Mouse (Mus musculus): ENCODE data around the gene Lilra5. TPM values are rescaled to one million over a fixed set of nuclear protein-coding genes. Genes with fewer than 3 reads are reported as not detected.
"Not testable (repeated sequence)": the region's sequence is repeated elsewhere in the genome, so short reads cannot be mapped to it uniquely, and the experiment has no call there.

The Lilra5 gene
- polyA plus RNA-seq, 1 experiment from 2014 or later = not detected

DNA sequence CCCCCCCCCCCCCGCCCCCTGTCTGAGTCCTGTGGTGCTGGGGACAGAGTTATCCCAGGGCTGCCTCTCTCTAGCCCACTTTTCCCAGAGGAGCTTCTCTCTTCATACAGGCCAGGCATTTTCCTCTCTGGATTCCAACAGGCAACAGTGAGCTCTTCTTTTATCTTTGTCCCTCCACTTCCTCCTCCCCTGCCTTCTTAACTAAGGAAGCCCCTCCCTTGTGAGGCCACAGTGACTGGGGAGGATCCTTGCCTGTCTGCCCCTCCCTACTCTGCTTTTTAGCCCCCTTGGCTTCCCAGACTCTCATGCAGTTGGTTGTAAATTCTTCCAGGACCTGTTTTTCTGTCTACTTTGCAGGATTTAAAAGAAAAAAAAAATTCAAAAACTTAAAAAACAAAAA lies 18.5 kb downstream of the Lilra5 start:
- not testable (repeated sequence) for ATAC-seq; H3K9me3 ChIP-seq (replicated peaks; ENCODE audit: control insufficient read depth, low read length); DNase-seq (ENCODE audit: low spot score); H3K36me3 ChIP-seq (ENCODE audit: control insufficient read depth, insufficient read depth, low read length); H3K27ac ChIP-seq (ENCODE audit: low read depth, low read length); H3K9ac ChIP-seq (ENCODE audit: low read length); H3K4me2 ChIP-seq (ENCODE audit: low read length); H3K4me3 ChIP-seq (ENCODE audit: low read depth, low read length); H3K27me3 ChIP-seq (replicated peaks; ENCODE audit: control insufficient read depth, insufficient read depth, low read length); H3K4me1 ChIP-seq (ENCODE audit: control insufficient read depth, insufficient read depth, low read length)
- WGBS = no CpG with 5 or more reads among the region's 1 CpGs

DNA sequence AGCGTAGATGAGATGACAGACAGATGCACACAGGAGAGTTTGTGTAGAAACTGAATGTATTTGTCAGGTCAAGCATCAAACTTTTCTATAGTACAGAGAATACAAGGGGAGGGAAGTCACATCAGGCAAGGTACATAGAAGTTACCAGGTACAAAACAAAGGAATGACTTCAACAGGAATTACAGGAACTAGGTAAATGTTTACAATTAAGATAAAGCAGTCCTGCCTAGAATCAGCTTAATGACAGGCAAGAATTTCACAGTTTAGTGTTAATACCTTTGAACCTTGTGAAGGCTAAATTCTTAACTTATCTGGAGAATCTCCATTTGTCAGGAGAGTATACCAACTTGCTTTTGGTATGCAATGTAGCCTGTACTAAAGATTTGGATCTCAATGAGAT lies 23.0 kb downstream of the Lilra5 start:
- WGBS = 93% methylated on average over 1 of the region's 1 CpGs
- DNase-seq (ENCODE audit: low spot score); H3K36me3 ChIP-seq (ENCODE audit: control insufficient read depth, insufficient read depth, low read length); ATAC-seq; H3K9me3 ChIP-seq (replicated peaks; ENCODE audit: control insufficient read depth, low read length); H3K4me2 ChIP-seq (ENCODE audit: low read length); H3K4me3 ChIP-seq (ENCODE audit: low read depth, low read length); H3K4me1 ChIP-seq (ENCODE audit: control insufficient read depth, insufficient read depth, low read length); H3K27ac ChIP-seq (ENCODE audit: low read depth, low read length); H3K9ac ChIP-seq (ENCODE audit: low read length); H3K27me3 ChIP-seq (replicated peaks; ENCODE audit: control insufficient read depth, insufficient read depth, low read length): not testable (repeated sequence)

DNA sequence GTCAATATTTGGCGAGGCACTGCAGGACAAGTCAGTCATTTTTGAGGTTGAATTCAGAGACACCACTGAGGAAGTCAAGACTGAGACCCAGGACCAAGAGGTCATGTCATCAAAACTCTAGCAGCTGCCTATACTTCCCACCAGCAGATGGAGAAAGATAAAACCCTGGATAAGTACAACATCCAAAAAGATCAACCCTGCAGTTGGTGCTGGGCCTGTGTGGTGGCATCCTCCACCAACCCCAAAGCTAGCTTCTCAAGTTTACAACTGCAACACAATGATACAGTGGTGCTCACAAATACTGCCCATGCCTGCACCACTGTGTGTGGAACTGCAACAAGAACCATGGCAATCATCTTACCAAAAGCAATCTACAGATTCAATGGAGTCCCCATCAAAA lies 34.6 kb downstream of the Lilra5 start:
- not testable (repeated sequence) for H3K9me3 ChIP-seq (replicated peaks; ENCODE audit: control insufficient read depth, low read length); H3K4me1 ChIP-seq (ENCODE audit: control insufficient read depth, insufficient read depth, low read length); H3K4me3 ChIP-seq (ENCODE audit: low read depth, low read length); H3K27ac ChIP-seq (ENCODE audit: low read depth, low read length); H3K27me3 ChIP-seq (replicated peaks; ENCODE audit: control insufficient read depth, insufficient read depth, low read length); H3K36me3 ChIP-seq (ENCODE audit: control insufficient read depth, insufficient read depth, low read length); H3K4me2 ChIP-seq (ENCODE audit: low read length); DNase-seq (ENCODE audit: low spot score); ATAC-seq; H3K9ac ChIP-seq (ENCODE audit: low read length)
- 69% methylated on average over 1 of the region's 1 CpGs for WGBS

DNA sequence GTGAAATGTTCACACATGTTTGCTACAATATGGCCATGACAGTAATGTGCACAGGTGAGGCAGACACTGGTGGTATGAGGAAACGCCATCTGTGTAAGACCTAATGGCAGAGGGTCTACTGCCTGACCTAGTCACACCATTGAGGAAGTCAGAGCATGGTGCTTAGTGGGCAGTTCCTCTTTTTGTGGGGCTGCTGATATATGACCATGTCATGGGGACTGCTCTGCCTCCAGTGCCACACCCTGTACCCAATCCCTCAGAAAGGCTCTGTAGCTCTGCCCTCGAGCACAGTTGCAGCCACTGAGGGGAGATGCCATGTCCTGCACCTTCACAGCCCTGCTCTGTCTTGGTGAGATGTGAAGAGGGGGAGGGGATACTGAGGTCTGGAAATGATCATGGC lies 36.3 kb downstream of the Lilra5 start:
- H3K9me3 ChIP-seq (replicated peaks; ENCODE audit: control insufficient read depth, low read length); H3K27ac ChIP-seq (ENCODE audit: low read depth, low read length); H3K27me3 ChIP-seq (replicated peaks; ENCODE audit: control insufficient read depth, insufficient read depth, low read length); H3K4me3 ChIP-seq (ENCODE audit: low read depth, low read length); H3K9ac ChIP-seq (ENCODE audit: low read length); DNase-seq (ENCODE audit: low spot score); H3K4me1 ChIP-seq (ENCODE audit: control insufficient read depth, insufficient read depth, low read length); H3K36me3 ChIP-seq (ENCODE audit: control insufficient read depth, insufficient read depth, low read length); H3K4me2 ChIP-seq (ENCODE audit: low read length); ATAC-seq: not testable (repeated sequence)
- 65% methylated on average over 2 of the region's 2 CpGs for WGBS

DNA sequence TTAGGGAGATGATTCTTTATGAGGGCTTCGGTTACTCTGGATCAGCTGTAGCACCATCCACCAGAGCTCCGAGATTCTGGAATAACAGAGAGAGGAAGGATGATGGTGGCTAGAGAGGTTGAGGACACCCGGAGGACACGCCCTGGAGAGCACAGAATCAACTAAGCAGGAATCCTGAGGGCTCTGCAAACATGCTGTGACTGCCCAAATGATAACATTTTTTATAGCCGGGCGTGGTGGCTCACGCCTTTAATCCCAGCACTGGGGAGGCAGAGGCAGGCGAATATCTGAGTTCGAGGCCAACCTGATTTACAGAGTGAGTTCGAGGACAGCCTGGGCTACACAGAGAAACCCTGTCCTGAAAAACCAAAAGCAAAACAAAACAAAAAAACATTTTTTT lies 37.9 kb downstream of the Lilra5 start:
- not testable (repeated sequence) for H3K27ac ChIP-seq (ENCODE audit: low read depth, low read length); ATAC-seq; H3K9ac ChIP-seq (ENCODE audit: low read length); H3K27me3 ChIP-seq (replicated peaks; ENCODE audit: control insufficient read depth, insufficient read depth, low read length); DNase-seq (ENCODE audit: low spot score); H3K4me3 ChIP-seq (ENCODE audit: low read depth, low read length); H3K36me3 ChIP-seq (ENCODE audit: control insufficient read depth, insufficient read depth, low read length); H3K9me3 ChIP-seq (replicated peaks; ENCODE audit: control insufficient read depth, low read length); H3K4me2 ChIP-seq (ENCODE audit: low read length); H3K4me1 ChIP-seq (ENCODE audit: control insufficient read depth, insufficient read depth, low read length)
- 92% methylated on average over 10 of the region's 10 CpGs for WGBS

DNA sequence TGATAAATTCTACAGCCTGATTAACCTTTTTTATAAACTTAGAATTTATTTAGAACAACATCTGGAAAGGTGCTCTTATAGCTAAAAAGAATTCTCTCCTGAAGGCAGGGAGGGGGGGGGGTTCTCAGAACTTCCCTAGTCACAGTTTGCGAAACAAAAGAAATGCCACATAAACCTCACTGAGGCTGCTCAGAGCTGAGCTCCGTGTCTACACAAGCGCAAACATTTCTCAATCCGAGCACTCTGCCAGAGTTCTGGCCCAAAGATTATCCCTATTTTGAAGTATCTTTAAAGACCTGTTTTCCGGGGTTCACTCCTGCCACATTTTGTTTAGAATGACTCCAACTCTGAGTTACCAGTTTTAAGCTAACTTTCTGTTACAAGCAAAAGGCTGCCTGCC lies 55.1 kb downstream of the Lilra5 start:
- H3K27me3 ChIP-seq (replicated peaks; ENCODE audit: control insufficient read depth, insufficient read depth, low read length) = no peaks in the 10 kb centered on the region

More for the DNA sequence above, 55.1 kb downstream of the Lilra5 start:
- DNase-seq (ENCODE audit: low spot score) (no peak), ATAC-seq (no peak)
- H3K9ac ChIP-seq (ENCODE audit: low read length) = no peak overlapping the region
- H3K27ac ChIP-seq (ENCODE audit: low read depth, low read length) = no peak overlapping the region
- H3K4me1 ChIP-seq (ENCODE audit: control insufficient read depth, insufficient read depth, low read length) = no peaks in the 10 kb centered on the region
- no peaks in the 10 kb centered on the region for H3K9me3 ChIP-seq (replicated peaks; ENCODE audit: control insufficient read depth, low read length)
- WGBS = 74% methylated on average over 5 of the region's 5 CpGs
- no peaks in the 10 kb centered on the region for H3K36me3 ChIP-seq (ENCODE audit: control insufficient read depth, insufficient read depth, low read length)
- H3K4me2 ChIP-seq (ENCODE audit: low read length) = no peak overlapping the region
- no peak overlapping the region for H3K4me3 ChIP-seq (ENCODE audit: low read depth, low read length)

Other genes with a start within 250 kb of the Lilra5 start
- gene Lair1, start 174.6 kb upstream of the Lilra5 start, polyA plus RNA-seq (2014; fragmentation: Nextera tagmentation; extraction: Ambion mirVana) = 1.8 and 2.1 TPM in 2 replicates
- gene Ttyh1, start 118.3 kb upstream of the Lilra5 start, polyA plus RNA-seq (2014; fragmentation: Nextera tagmentation; extraction: Ambion mirVana) = 61.6 and 68.0 TPM in 2 replicates
- 43.0 and 59.2 TPM in 2 replicates for gene Leng8, start 100.7 kb upstream of the Lilra5 start, polyA plus RNA-seq (2014; fragmentation: Nextera tagmentation; extraction: Ambion mirVana)
- gene Leng9, start 87.4 kb upstream of the Lilra5 start, polyA plus RNA-seq (2014; fragmentation: Nextera tagmentation; extraction: Ambion mirVana) = 3.1 and 3.9 TPM in 2 replicates
- gene Cdc42ep5, start 72.9 kb upstream of the Lilra5 start, polyA plus RNA-seq (2014; fragmentation: Nextera tagmentation; extraction: Ambion mirVana) = 5.6 and 5.9 TPM in 2 replicates
- gene Ncr1, start 100.0 kb downstream of the Lilra5 start, polyA plus RNA-seq (2014; fragmentation: Nextera tagmentation; extraction: Ambion mirVana) = not detected in 2 replicates
- gene Gp6, start 160.0 kb downstream of the Lilra5 start, polyA plus RNA-seq (2014; fragmentation: Nextera tagmentation; extraction: Ambion mirVana) = not detected in 2 replicates
- gene Rdh13, start 207.9 kb downstream of the Lilra5 start, polyA plus RNA-seq (2014; fragmentation: Nextera tagmentation; extraction: Ambion mirVana) = 30.1 and 37.9 TPM in 2 replicates
- 2.9 and 5.6 TPM in 2 replicates for gene Eps8l1, start 222.9 kb downstream of the Lilra5 start, polyA plus RNA-seq (2014; fragmentation: Nextera tagmentation; extraction: Ambion mirVana)